Mouse (Mus musculus): Measurements from ENCODE around the gene Atp5g2.

- no peak for TF ChIP-seq CTCF (IDR thresholded peaks at IDR 0.05)
- no peak for TF ChIP-seq EP300 (IDR thresholded peaks at IDR 0.05)
Observed at GRCm38 (mm10) chr15:102623121-102623520, 49.0 kb downstream of the Atp5g2 start.
